ENCODE assay signal across 8 mouse cellular contexts in the genomic region with DNA sequence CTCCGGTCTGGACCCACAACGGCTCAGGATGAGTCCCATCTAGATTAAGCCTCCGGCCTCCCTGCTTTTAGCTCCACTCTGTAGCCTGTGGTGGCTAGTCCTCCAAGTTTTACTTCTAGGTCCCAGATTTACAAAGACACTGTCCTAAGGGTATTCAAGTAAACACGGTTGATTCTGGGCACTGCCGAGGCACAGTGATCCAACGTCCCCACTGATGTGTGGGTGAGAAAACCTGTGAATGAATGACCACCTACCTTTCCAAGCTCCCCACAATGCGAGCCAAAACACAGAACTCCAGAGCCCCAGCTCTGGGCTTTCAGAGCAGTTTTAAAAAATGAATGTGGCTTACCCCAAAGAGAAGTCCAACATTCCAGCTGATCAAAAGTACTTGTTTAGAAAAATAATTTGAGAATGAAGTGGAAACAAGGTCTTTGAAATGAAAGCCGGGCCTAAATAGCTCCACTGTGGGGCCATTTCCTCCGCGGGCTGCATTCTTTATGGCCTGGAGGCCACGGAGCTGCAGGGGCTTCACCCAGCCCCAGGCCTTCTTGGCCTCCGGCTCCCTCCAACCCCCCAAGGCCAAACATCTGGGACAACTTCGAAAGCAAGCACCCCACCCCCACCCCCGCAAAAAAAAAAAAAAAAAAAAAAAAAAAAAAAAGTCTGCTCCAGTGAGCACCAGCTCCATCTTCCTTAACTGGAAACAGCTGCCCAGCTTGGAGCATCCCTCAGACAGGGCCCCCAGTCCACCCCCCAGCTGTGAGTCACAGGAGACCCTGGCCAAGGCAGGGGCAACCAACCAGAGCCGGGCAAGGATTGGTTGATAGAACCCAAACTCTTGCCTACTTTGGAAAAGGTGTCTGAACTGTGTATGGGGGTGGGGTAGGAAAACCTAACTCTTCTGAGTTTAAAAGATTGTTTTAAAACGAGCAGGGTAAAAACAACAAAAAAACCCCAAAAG. TPM values are rescaled to one million over a fixed set of nuclear protein-coding genes. Genes with fewer than 3 reads are reported as not detected.
DNase-seq lines count a peak whose midpoint lies in the region; ATAC-seq and TF ChIP-seq lines count a peak whose summit lies in the region.

No protein-coding gene starts in this region.

- peak; percentile 59 for DNase-seq in adrenal gland, postnatal 10 days
- peak; percentile 40 to 42 for DNase-seq in gastrocnemius, postnatal 36 days
- no peak for DNase-seq in thymus, adult 2 months
- DNase-seq in layer of hippocampus, adult 9-11 months: no peak

- peaks cover 32% of the 10 kb centered on the region for H3K79me2 ChIP-seq in macrophage (ENCODE audit: inconsistent target)

- peak overlapping the region; percentile 95 for H3K27ac ChIP-seq in kidney, embryonic 16.5 days (ENCODE audit: low read length)
- peak overlapping the region; percentile 99 for H3K27ac ChIP-seq in macrophage
- peak overlapping the region; percentile 95 for H3K27ac ChIP-seq in thymus, adult 2 months (ENCODE audit: control insufficient read depth, insufficient read depth, low read length)

- no peaks in the 10 kb centered on the region for H3K9me3 ChIP-seq in erythroblast, embryonic 14.5 days (ENCODE audit: control insufficient read depth, low read length)
- H3K9me3 ChIP-seq in kidney, embryonic 16.5 days (ENCODE audit: low read length): no peaks in the 10 kb centered on the region

- peak overlapping the region; percentile 70; the same call in 1 of the 2 replicates for H3K9ac ChIP-seq in kidney, embryonic 16.5 days (replicated peaks; ENCODE audit: low read length)

- H3K27me3 ChIP-seq in erythroblast, embryonic 14.5 days (ENCODE audit: control insufficient read depth): no peaks in the 10 kb centered on the region
- no peaks in the 10 kb centered on the region for H3K27me3 ChIP-seq in kidney, embryonic 16.5 days (ENCODE audit: insufficient read depth, low read length)
- H3K27me3 ChIP-seq in thymus, adult 2 months (ENCODE audit: control insufficient read depth, insufficient read depth, low read length): no peaks in the 10 kb centered on the region

- H3K4me2 ChIP-seq in kidney, embryonic 16.5 days (replicated peaks; ENCODE audit: low read depth, low read length): peak overlapping the region; percentile 61

- 19% methylated on average over 16 of the region's 16 CpGs for WGBS in kidney, embryonic 16.5 days
- WGBS in macrophage (ENCODE audit: missing documents): 6% methylated on average over 16 of the region's 16 CpGs
- 4% methylated on average over 16 of the region's 16 CpGs for WGBS in thymus, adult 2 months

- H3K36me3 ChIP-seq in erythroblast, embryonic 14.5 days (ENCODE audit: control insufficient read depth): peaks cover 32% of the 10 kb centered on the region
- H3K36me3 ChIP-seq in kidney, embryonic 16.5 days (ENCODE audit: insufficient read depth, low read length): peaks cover 17% of the 10 kb centered on the region
- H3K36me3 ChIP-seq in macrophage (ENCODE audit: inconsistent target): no peaks in the 10 kb centered on the region
- peaks cover 17% of the 10 kb centered on the region for H3K36me3 ChIP-seq in thymus, adult 2 months (ENCODE audit: control insufficient read depth, insufficient read depth, low read length)

- peaks cover 70% of the 10 kb centered on the region for H3K4me1 ChIP-seq in erythroblast, embryonic 14.5 days (ENCODE audit: control insufficient read depth)
- peaks cover 43% of the 10 kb centered on the region for H3K4me1 ChIP-seq in kidney, embryonic 16.5 days (ENCODE audit: insufficient read depth, low read length)
- peaks cover 53% of the 10 kb centered on the region for H3K4me1 ChIP-seq in thymus, adult 2 months (replicated peaks; ENCODE audit: control insufficient read depth, insufficient read depth, low read length)

- intact Hi-C loops in gastrocnemius, postnatal 36 days (cut with DNase I): no loop called here

- TF ChIP-seq POLR2A in thymus, adult 2 months (IDR thresholded peaks at IDR 0.05; ENCODE audit: control insufficient read depth, extremely low read depth, insufficient read depth, low read length, poor library complexity): no peak

- no peak for TF ChIP-seq CTCF in thymus, adult 2 months (IDR thresholded peaks at IDR 0.05; ENCODE audit: borderline replicate concordance, control insufficient read depth, extremely low read depth, insufficient read depth, low read length, poor library complexity)

- H3K4me3 ChIP-seq in erythroblast, embryonic 14.5 days (replicated peaks): peak overlapping the region; percentile 65
- peak overlapping the region; percentile 36 for H3K4me3 ChIP-seq in kidney, embryonic 16.5 days (ENCODE audit: low read length)
- H3K4me3 ChIP-seq in macrophage (ENCODE audit: inconsistent target): peak overlapping the region; percentile 84
- peak overlapping the region; percentile 44 for H3K4me3 ChIP-seq in thymus, adult 2 months (ENCODE audit: control insufficient read depth, insufficient read depth, low read length)

- ATAC-seq in erythroblast, adult 5-6 weeks (replicated peaks; ENCODE audit: low FRiP score, poor library complexity, severe bottlenecking): no peak
- ATAC-seq in kidney, embryonic 16.5 days (ENCODE audit: low FRiP score, low TSS enrichment): no peak

RNA-seq across cellular contexts. Expression of gene Zfp36l2, which starts 5.2 kb away (rescaled TPM):
- 6.6 and 7.9 TPM in 2 replicates for polyA plus RNA-seq in erythroblast, embryonic 14.5 days (2012)
- 50.2 and 57.8 TPM in 2 replicates for total RNA-seq in erythroblast, adult 5-6 weeks (2015; ENCODE audit: low replicate concordance)
- 23.0 and 25.8 TPM in 2 replicates for total RNA-seq in erythroblast, adult 5-6 weeks (2017; ENCODE audit: low replicate concordance)
- 100 to 1,000 TPM in 1 of 2 experiments, 10 to 100 TPM in 1; 67.0 to 122 TPM for total RNA-seq in adrenal gland, postnatal 10 days (2021)
- 10 to 100 TPM; 11.6 to 12.3 TPM for total RNA-seq in gastrocnemius, postnatal 36 days (2021)
- 9.5 and 11.4 TPM in 2 replicates for polyA plus RNA-seq in kidney, embryonic 16.5 days (2015; fragmentation: Nextera tagmentation; extraction: Ambion mirVana)
- 100 to 1,000 TPM in 4 of 26 experiments, 10 to 100 TPM in 22; 11.4 to 143 (median 27.8) TPM for total RNA-seq in macrophage (2018; cell fraction: chromatin; rRNA removed)
- total RNA-seq in macrophage (2018; cell fraction: cytosol; rRNA removed): 100 to 1,000 TPM in 21 of 26 experiments, 10 to 100 TPM in 5; 24.8 to 255 (median 150) TPM
- 100 to 1,000 TPM in 9 of 26 experiments, 10 to 100 TPM in 17; 28.0 to 273 (median 87.4) TPM for total RNA-seq in macrophage (2018; cell fraction: nucleus; rRNA removed)
- polyA plus RNA-seq in macrophage (2018): 113 to 171 TPM (median 117 TPM) in 3 replicates
- 182 and 287 TPM in 2 replicates for polyA plus RNA-seq in thymus, adult 2 months (2012; rRNA removed)

Comparison
In these comparisons a context has a peak if more than half of its experiments do, and no peak if none do; other contexts are left out.
1. DNase-seq: peak in adrenal gland, postnatal 10 days (single experiment) and gastrocnemius, postnatal 36 days (2 of 2); none in thymus, adult 2 months (single experiment) and layer of hippocampus, adult 9-11 months (single experiment).
2. Peak in every context shown above with its lines, with median percentiles within 50 percentile points of each other: H3K4me3 ChIP-seq and H3K27ac ChIP-seq.